Mouse (Mus musculus) spleen, adult 2 months (tissue): Measurements from ENCODE around the gene Pom121l2.

Source experiments
- CTCF ChIP-seq: fragments of 200-500 bp; IDR thresholded peaks from 2 replicates; pipeline ENCODE4 v1.5.1; 2011; ENCODE audit warnings: mild to moderate bottlenecking, inconsistent platforms; ENCODE audit not compliant: insufficient read depth, insufficient read length, insufficient replicate concordance; ENCODE audit errors: extremely low read depth
- POLR2A ChIP-seq: fragments of 200-500 bp; IDR thresholded peaks from 2 replicates; pipeline ENCODE4 v1.6.1; 2011; ENCODE audit warnings: low read depth, low read length, inconsistent platforms

DNA sequence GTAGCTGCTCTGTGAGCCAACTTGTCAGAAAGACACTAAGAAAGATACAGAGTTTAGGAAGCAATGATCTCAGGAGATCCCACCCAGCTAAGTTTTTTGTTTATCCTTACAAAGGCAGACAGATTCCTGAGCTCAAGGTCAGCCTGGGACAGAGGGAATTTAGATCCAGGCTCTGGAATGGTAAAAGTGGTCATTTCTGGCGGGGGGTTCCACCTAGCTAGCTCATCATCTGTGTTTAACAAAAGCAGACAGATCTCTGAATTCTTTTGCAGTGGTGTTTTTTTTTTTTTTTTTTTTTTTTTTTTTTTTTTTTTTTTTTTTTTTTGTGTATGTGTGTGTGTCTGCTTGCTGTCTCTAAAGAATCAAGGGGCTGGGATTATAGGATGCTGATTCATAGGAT, 11.7 kb upstream of the Pom121l2 start:
- no peak for TF ChIP-seq CTCF
- TF ChIP-seq POLR2A, result no peak
